Mouse (Mus musculus) heart, embryonic 11.5 days (tissue): ENCODE results near the gene Gng12. TPM values are rescaled to one million over a fixed set of nuclear protein-coding genes. Genes with fewer than 3 reads are reported as not detected.
A peak's percentile ranks its signal among the peaks of the same experiment; 100 is the strongest.

Source experiments
- ATAC-seq: fragments of 200-750 bp; cut with Nextera tagmentation; replicated peaks from 2 replicates; pipeline ENCODE4 v1.8.0; 2017; ENCODE audit warnings: moderate library complexity; ENCODE audit not compliant: insufficient number of reproducible peaks, low FRiP score, low TSS enrichment
- H3K27ac ChIP-seq: fragments of 300-500 bp; sonication (generic); 2 replicates; pipeline ENCODE4 v1.5.1; 2014; ENCODE audit warnings: mild to moderate bottlenecking, low read depth, low read length
- H3K27me3 ChIP-seq: fragments of 300-500 bp; sonication (generic); 2 replicates; pipeline ENCODE4 v1.6.1; 2014; ENCODE audit warnings: mild to moderate bottlenecking, low read length, mixed read lengths; ENCODE audit not compliant: control insufficient read depth, insufficient read depth
- H3K36me3 ChIP-seq: fragments of 300-500 bp; sonication (generic); 2 replicates; pipeline ENCODE4 v1.6.1; 2014; ENCODE audit warnings: mild to moderate bottlenecking, low read length, moderate library complexity, mixed read lengths; ENCODE audit not compliant: control insufficient read depth, insufficient read depth
- H3K4me1 ChIP-seq: fragments of 300-500 bp; sonication (generic); 2 replicates; pipeline ENCODE4 v1.6.1; 2014; ENCODE audit warnings: low read length; ENCODE audit not compliant: control insufficient read depth, insufficient read depth
- H3K4me2 ChIP-seq: fragments of 300-500 bp; sonication (generic); 2 replicates; pipeline ENCODE4 v1.6.1; 2014; ENCODE audit warnings: mild to moderate bottlenecking, moderate library complexity
- H3K4me3 ChIP-seq: fragments of 300-500 bp; sonication (generic); 2 replicates; pipeline ENCODE4 v1.5.1; 2014; ENCODE audit warnings: low read depth, low read length
- H3K9ac ChIP-seq: fragments of 300-500 bp; sonication (generic); 2 replicates; pipeline ENCODE4 v1.6.1; 2014; ENCODE audit warnings: mild to moderate bottlenecking, low read depth, low read length, moderate library complexity
- H3K9me3 ChIP-seq: fragments of 300-500 bp; sonication (generic); replicated peaks from 2 replicates; pipeline ENCODE4 v1.6.1; 2016; ENCODE audit warnings: low read length; ENCODE audit not compliant: control insufficient read depth
- WGBS: fragments of 180-500 bp; shearing (Covaris S2); extraction: QIAGEN DNeasy Blood & Tissue Kit; methylation state at CpG from one replicate; pipeline ENCODE4 v1.1.7; 2014; ENCODE audit not compliant: insufficient replicate concordance; 5-methylcytosine and 5-hydroxymethylcytosine counted together
- polyA plus RNA-seq: library from polyadenylated mRNA; unstranded; fragments of >200 nt; fragmentation: Nextera tagmentation; extraction: Ambion mirVana; gene quantifications from 2 replicates; pipeline ENCODE4 v1.2.1, GENCODE M21; 2014

Gene Gng12
- polyA plus RNA-seq, 1 experiment from 2014 or later = 64.0 TPM

DNA sequence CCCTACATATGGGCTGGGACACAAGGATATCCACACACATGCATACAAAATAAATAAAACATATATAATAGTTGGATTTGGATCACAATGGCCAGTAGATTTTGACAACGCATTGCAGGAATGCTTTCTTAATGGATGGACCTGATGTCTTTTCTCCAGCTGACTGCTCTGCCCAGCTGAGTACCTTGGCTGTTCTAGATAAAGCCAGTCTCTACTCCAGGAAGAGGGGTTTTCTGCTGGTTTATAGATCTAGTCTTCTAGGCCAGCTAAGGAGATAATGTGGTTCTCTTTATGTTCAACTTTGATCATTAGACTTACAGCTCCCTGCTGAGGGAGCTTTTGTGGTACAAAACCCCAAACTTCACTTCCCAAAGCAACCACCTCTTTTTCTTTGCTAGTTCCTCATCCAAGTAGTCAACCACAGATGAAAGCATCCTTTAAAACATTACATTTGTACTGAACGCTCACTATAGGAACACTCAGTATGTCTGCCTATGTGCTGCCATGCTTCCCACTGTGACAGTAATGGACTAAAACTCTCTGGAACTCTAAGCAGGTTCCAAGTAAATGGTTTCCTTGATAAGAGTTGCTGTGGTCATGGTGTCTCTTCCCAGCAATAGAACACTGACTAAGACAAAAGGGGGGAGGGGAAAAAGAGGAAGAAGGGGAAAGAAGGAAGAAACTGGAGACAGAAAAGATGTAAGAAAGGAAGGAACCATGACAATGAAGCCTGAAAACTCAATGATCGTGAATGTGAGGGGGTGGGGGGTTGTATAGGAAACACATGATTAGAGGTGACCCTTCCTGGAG is 5.6 kb upstream of the Gng12 start:
- no peaks in the 10 kb centered on the region for H3K36me3 ChIP-seq
- ATAC-seq = no peak
- H3K4me1 ChIP-seq = no peaks in the 10 kb centered on the region
- no peak overlapping the region for H3K4me2 ChIP-seq
- H3K27ac ChIP-seq = no peak overlapping the region
- 77% methylated on average over 3 of the region's 3 CpGs for WGBS
- H3K27me3 ChIP-seq = no peaks in the 10 kb centered on the region
- no peak overlapping the region for H3K4me3 ChIP-seq
- no peaks in the 10 kb centered on the region for H3K9me3 ChIP-seq
- no peak overlapping the region for H3K9ac ChIP-seq

DNA sequence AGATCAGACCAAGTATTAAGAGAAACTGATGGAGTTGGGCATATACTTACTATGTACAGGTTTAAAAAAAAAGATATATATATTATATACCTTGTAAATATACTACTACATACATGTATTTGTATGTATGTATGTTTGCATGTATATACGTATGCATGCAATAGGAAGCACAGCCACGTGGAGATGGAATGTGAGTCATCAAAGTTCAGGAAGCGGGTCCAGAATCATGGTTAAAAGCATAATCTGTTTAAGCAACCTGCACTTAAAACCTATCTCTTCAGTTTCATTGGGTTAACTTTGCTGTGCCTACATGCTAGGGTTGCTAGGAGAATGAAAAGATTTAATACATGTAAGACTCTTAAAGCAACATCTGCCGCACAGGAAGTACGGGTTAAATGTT is 2.2 kb upstream of the Gng12 start:
- ATAC-seq = no peak
- Histone ChIP-seq H3K4me1 (no peaks in the 10 kb centered on the region), H3K27me3 (no peaks in the 10 kb centered on the region), H3K4me3 (no peak overlapping the region), H3K27ac (no peak overlapping the region), H3K36me3 (no peaks in the 10 kb centered on the region), H3K9me3 (no peaks in the 10 kb centered on the region), H3K4me2 (no peak overlapping the region), H3K9ac (no peak overlapping the region)
- 79% methylated on average over 5 of the region's 5 CpGs for WGBS

DNA sequence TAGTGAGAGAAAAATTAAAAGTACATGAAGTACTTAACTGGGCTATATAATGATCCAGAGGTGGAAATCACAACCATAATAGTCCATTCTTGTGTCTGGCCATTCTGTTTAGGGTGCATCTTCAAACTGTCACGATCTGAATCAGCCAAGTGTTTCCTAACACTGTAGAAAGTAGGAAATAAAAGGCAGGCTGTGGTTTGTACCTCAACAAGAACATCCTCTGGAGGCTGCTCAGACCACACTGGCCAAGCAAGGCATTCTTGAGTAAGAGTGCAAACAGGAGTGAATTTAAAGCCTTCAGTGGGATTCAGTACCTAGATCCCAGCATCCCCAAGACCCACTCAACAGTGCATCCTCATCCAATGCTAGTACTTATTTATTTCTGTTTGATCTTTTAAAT is 1.2 kb upstream of the Gng12 start:
- H3K27ac ChIP-seq = no peak overlapping the region
- no peak overlapping the region for H3K9ac ChIP-seq
- H3K4me2 ChIP-seq = no peak overlapping the region
- ATAC-seq = no peak
- H3K4me1 ChIP-seq = no peaks in the 10 kb centered on the region
- H3K27me3 ChIP-seq = no peaks in the 10 kb centered on the region
- no peaks in the 10 kb centered on the region for H3K9me3 ChIP-seq
- no peak overlapping the region for H3K4me3 ChIP-seq
- no peaks in the 10 kb centered on the region for H3K36me3 ChIP-seq
- WGBS = 41% methylated on average over 1 of the region's 1 CpGs

DNA sequence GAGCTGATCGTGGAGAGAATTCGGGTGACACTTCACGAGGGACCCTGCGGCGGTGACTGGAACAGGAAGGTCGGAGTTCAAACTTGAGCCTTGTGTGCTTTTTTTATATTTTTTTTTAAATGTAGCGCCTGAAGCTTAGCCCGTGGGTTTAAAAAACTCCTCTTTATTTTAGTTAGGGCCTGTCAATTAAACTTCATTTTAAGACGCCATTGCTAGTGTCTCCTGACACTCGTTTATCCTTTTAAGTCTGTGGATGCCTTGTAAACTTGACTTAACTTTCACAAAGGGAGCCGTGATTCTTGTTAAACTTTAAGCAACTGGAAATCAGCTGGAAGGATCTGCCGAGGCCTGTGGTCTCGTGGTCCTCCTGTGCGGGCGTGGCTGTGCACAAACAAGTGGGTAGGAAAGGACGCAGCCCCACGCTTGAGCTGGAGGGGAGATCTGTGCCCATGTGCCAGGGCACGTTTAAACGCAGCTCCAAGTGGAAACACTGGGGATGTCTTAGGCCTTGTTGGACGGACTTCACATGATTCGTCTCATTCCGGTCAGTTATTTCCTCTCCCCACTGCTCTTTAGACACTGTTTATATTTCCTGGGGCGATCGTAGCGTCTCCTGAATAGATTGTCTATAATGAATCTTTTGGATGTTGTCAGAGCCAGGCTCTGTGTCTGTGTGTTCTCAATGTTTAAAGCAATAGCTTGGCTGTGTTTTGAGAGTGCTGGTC is 886 bp downstream of the Gng12 start:
- ATAC-seq = 0 out of 2 replicates have a peak, but pooled peaks have one; percentile 25
- 6% methylated on average over 25 of the region's 25 CpGs for WGBS
- no peaks in the 10 kb centered on the region for H3K9me3 ChIP-seq
- peak overlapping the region; percentile 88 for H3K4me2 ChIP-seq
- no peaks in the 10 kb centered on the region for H3K27me3 ChIP-seq
- peak overlapping the region; percentile 64; the same call in 1 of the 2 replicates for H3K27ac ChIP-seq
- H3K4me3 ChIP-seq = peak overlapping the region; percentile 89
- peak overlapping the region; percentile 91 for H3K9ac ChIP-seq
- H3K36me3 ChIP-seq = no peaks in the 10 kb centered on the region
- no peaks in the 10 kb centered on the region for H3K4me1 ChIP-seq

DNA sequence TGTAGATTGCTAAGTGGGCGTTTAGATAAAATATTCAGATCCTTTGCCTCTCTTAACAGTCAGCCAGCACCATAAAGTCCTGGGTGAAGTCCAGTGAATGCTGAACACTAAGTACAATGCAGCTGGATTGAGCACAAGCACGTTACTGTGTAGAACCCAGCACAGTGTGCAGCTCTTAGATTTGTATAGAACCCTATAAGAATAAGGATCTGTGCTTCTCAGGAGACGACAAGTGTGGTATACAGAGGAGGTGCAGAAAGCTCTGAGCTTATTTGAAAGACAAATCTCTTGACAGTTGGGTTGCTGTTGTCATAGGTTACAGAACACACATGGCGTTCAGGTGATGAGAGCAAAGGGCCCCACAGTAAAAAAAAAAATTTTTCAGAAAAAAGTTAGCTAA is 1.8 kb downstream of the Gng12 start:
- ATAC-seq = no peak
- H3K4me1 ChIP-seq = peaks cover 4% of the 10 kb centered on the region; the same call in 1 of the 2 replicates
- H3K4me2 ChIP-seq = peak overlapping the region; percentile 88
- H3K9me3 ChIP-seq = no peaks in the 10 kb centered on the region
- no peaks in the 10 kb centered on the region for H3K36me3 ChIP-seq
- H3K27me3 ChIP-seq = no peaks in the 10 kb centered on the region
- H3K4me3 ChIP-seq = no peak overlapping the region
- 60% methylated on average over 4 of the region's 4 CpGs for WGBS
- H3K27ac ChIP-seq = no peak overlapping the region
- no peak overlapping the region for H3K9ac ChIP-seq

DNA sequence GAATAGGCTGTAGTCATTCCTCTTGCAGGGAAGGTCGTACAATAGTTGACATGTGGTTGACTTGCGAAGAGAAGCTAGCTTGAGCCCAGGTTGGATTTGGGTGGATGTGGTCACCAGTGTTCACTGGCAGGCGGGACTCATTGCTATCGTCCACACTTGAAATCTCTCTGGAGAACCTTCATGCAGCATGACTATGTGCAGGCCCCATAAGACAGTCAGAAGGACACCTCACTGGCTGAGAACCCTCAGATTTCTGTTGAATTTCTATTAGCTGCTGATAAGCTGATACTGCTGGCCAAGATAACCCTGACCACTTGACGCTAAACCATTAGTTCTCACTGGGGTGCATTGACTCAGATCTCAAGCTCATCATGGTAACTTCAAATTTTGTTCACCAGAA is 5.7 kb downstream of the Gng12 start:
- Histone ChIP-seq H3K9ac (no peak overlapping the region), H3K27ac (no peak overlapping the region), H3K4me3 (no peak overlapping the region), H3K4me1 (peaks cover 11% of the 10 kb centered on the region; the same call in 1 of the 2 replicates), H3K36me3 (no peaks in the 10 kb centered on the region), H3K9me3 (no peaks in the 10 kb centered on the region), H3K4me2 (no peak overlapping the region), H3K27me3 (no peaks in the 10 kb centered on the region)
- WGBS = 74% methylated on average over 5 of the region's 5 CpGs
- no peak for ATAC-seq

DNA sequence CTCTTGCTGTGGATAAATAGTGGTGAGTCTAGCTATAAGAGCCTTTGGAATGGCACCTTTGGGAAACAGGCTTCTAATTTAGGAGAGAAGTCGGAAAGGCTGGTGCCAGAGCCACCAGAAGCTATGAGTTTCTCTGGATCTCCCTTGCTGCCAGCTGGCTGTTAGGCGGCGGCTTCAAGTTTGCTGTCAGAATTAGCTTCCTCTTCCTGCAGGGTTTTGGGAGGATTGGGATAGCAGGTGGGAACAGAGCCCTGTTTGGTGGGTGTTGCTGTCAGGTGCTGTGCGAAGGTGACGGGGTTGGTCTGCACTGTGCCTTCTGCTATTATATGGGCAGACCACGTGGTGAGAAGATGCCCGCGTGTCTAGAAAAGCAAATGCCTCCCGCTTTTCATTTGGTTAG is 7.0 kb downstream of the Gng12 start:
- WGBS = 68% methylated on average over 9 of the region's 9 CpGs
- no peak overlapping the region for H3K9ac ChIP-seq
- H3K27me3 ChIP-seq = no peaks in the 10 kb centered on the region
- no peak overlapping the region for H3K4me2 ChIP-seq
- no peaks in the 10 kb centered on the region for H3K36me3 ChIP-seq
- no peak overlapping the region for H3K4me3 ChIP-seq
- no peak for ATAC-seq
- H3K4me1 ChIP-seq = peaks cover 11% of the 10 kb centered on the region; the same call in 1 of the 2 replicates
- H3K27ac ChIP-seq = no peak overlapping the region
- no peaks in the 10 kb centered on the region for H3K9me3 ChIP-seq

DNA sequence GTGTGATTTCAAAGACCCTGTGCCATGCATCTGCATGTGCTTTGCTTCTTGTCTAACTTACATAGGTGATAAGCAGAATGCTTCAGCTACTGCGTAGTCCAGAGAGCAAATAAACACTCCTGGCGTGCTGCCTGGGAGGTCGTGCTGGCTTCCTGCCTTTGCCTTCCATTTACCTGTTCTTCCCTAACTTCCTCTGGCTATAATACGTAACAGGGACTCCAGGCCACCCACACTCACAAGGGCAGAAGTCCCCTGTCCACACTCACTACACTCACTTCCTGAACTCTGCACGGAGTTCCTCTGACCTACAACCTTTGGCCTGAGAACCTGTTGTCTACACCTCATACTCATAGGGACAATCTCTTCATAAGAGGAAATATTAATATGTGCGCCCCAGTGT is 7.5 kb downstream of the Gng12 start:
- H3K9ac ChIP-seq = no peak overlapping the region
- ATAC-seq = no peak
- no peaks in the 10 kb centered on the region for H3K27me3 ChIP-seq
- H3K4me3 ChIP-seq = no peak overlapping the region
- H3K27ac ChIP-seq = no peak overlapping the region
- no peaks in the 10 kb centered on the region for H3K36me3 ChIP-seq
- no peak overlapping the region for H3K4me2 ChIP-seq
- WGBS = 55% methylated on average over 6 of the region's 6 CpGs
- H3K4me1 ChIP-seq = peaks cover 11% of the 10 kb centered on the region; the same call in 1 of the 2 replicates
- no peaks in the 10 kb centered on the region for H3K9me3 ChIP-seq
